Mouse (Mus musculus): Measurements from ENCODE around the gene Rora. TPM values are rescaled to one million over a fixed set of nuclear protein-coding genes. Genes with fewer than 3 reads are reported as not detected.
"Not testable (repeated sequence)": the region's sequence is repeated elsewhere in the genome, so short reads cannot be mapped to it uniquely, and the experiment has no call there.

The Rora gene
- polyA plus RNA-seq, 1 experiment = 0.85 TPM

GRCm38 (mm10) chr9:69092119-69093013 lies 438.8 kb downstream of the Rora start:
- 34% methylated on average over 15 of the region's 15 CpGs for WGBS
- TF ChIP-seq CTCF (IDR thresholded peaks at IDR 0.05; ENCODE audit: control insufficient read depth, insufficient read depth, low read length) (no peak), POLR2A (IDR thresholded peaks at IDR 0.05; ENCODE audit: borderline replicate concordance, control insufficient read depth, low read depth, low read length) (no peak)
- H3K4me3 ChIP-seq (replicated peaks; ENCODE audit: control insufficient read depth, low read depth, low read length) = no peak overlapping the region
- H3K4me1 ChIP-seq (ENCODE audit: control insufficient read depth, insufficient read depth, low read length) = no peaks in the 10 kb centered on the region; the same call in 1 of the 2 replicates
- no peak overlapping the region for H3K27ac ChIP-seq (ENCODE audit: control insufficient read depth, insufficient read depth, low read depth, low read length, poor library complexity)

GRCm38 (mm10) chr9:69100153-69100756 lies 446.7 kb downstream of the Rora start:
- 88% methylated on average over 5 of the region's 5 CpGs for whole genome bisulfite sequencing
- H3K4me1 ChIP-seq (ENCODE audit: control insufficient read depth, insufficient read depth, low read length); H3K27ac ChIP-seq (ENCODE audit: control insufficient read depth, insufficient read depth, low read depth, low read length, poor library complexity); H3K4me3 ChIP-seq (replicated peaks; ENCODE audit: control insufficient read depth, low read depth, low read length): not testable (repeated sequence)

GRCm38 (mm10) chr9:69104321-69104720 lies 450.7 kb downstream of the Rora start:
- H3K4me3 ChIP-seq (replicated peaks; ENCODE audit: control insufficient read depth, low read depth, low read length) = no peak overlapping the region
- H3K4me1 ChIP-seq (ENCODE audit: control insufficient read depth, insufficient read depth, low read length) = no peaks in the 10 kb centered on the region; the same call in 1 of the 2 replicates
- no peak overlapping the region for H3K27ac ChIP-seq (ENCODE audit: control insufficient read depth, insufficient read depth, low read depth, low read length, poor library complexity)
- WGBS = 82% methylated on average over 5 of the region's 5 CpGs
- TF ChIP-seq CTCF (IDR thresholded peaks at IDR 0.05; ENCODE audit: control insufficient read depth, insufficient read depth, low read length) (no peak), POLR2A (IDR thresholded peaks at IDR 0.05; ENCODE audit: borderline replicate concordance, control insufficient read depth, low read depth, low read length) (no peak)

- H3K4me1 ChIP-seq (ENCODE audit: control insufficient read depth, insufficient read depth, low read length) = no peaks in the 10 kb centered on the region
- no peak overlapping the region for H3K4me3 ChIP-seq (replicated peaks; ENCODE audit: control insufficient read depth, low read depth, low read length)
- no peak overlapping the region for H3K27ac ChIP-seq (ENCODE audit: control insufficient read depth, insufficient read depth, low read depth, low read length, poor library complexity)
- TF ChIP-seq CTCF (IDR thresholded peaks at IDR 0.05; ENCODE audit: control insufficient read depth, insufficient read depth, low read length) (no peak), POLR2A (IDR thresholded peaks at IDR 0.05; ENCODE audit: borderline replicate concordance, control insufficient read depth, low read depth, low read length) (no peak)
- 57% methylated on average over 2 of the region's 2 CpGs for WGBS
Measured at GRCm38 (mm10) chr9:69109618-69110300, 456.2 kb downstream of the Rora start.

- Histone ChIP-seq H3K4me1 (ENCODE audit: control insufficient read depth, insufficient read depth, low read length) (no peaks in the 10 kb centered on the region), H3K4me3 (replicated peaks; ENCODE audit: control insufficient read depth, low read depth, low read length) (no peak overlapping the region), H3K27ac (ENCODE audit: control insufficient read depth, insufficient read depth, low read depth, low read length, poor library complexity) (no peak overlapping the region)
- no peak for TF ChIP-seq POLR2A (IDR thresholded peaks at IDR 0.05; ENCODE audit: borderline replicate concordance, control insufficient read depth, low read depth, low read length)
- TF ChIP-seq CTCF (IDR thresholded peaks at IDR 0.05; ENCODE audit: control insufficient read depth, insufficient read depth, low read length) = no peak
- WGBS = 57% methylated on average over 5 of the region's 5 CpGs
Measured at GRCm38 (mm10) chr9:69110301-69110674, 456.7 kb downstream of the Rora start.

GRCm38 (mm10) chr9:69110706-69111105 lies 457.1 kb downstream of the Rora start:
- TF ChIP-seq POLR2A (IDR thresholded peaks at IDR 0.05; ENCODE audit: borderline replicate concordance, control insufficient read depth, low read depth, low read length) = no peak
- no peak overlapping the region for H3K27ac ChIP-seq (ENCODE audit: control insufficient read depth, insufficient read depth, low read depth, low read length, poor library complexity)
- no peaks in the 10 kb centered on the region for H3K4me1 ChIP-seq (ENCODE audit: control insufficient read depth, insufficient read depth, low read length)
- no peak overlapping the region for H3K4me3 ChIP-seq (replicated peaks; ENCODE audit: control insufficient read depth, low read depth, low read length)
- 83% methylated on average over 6 of the region's 6 CpGs for WGBS

GRCm38 (mm10) chr9:69111539-69111938 lies 458.0 kb downstream of the Rora start:
- Histone ChIP-seq H3K4me3 (replicated peaks; ENCODE audit: control insufficient read depth, low read depth, low read length) (no peak overlapping the region), H3K27ac (ENCODE audit: control insufficient read depth, insufficient read depth, low read depth, low read length, poor library complexity) (no peak overlapping the region), H3K4me1 (ENCODE audit: control insufficient read depth, insufficient read depth, low read length) (no peaks in the 10 kb centered on the region; the same call in 1 of the 2 replicates)
- 47% methylated on average over 6 of the region's 6 CpGs for WGBS
- TF ChIP-seq CTCF (IDR thresholded peaks at IDR 0.05; ENCODE audit: control insufficient read depth, insufficient read depth, low read length) (no peak), POLR2A (IDR thresholded peaks at IDR 0.05; ENCODE audit: borderline replicate concordance, control insufficient read depth, low read depth, low read length) (no peak)

GRCm38 (mm10) chr9:69114429-69114984 lies 460.9 kb downstream of the Rora start:
- H3K27ac ChIP-seq (ENCODE audit: control insufficient read depth, insufficient read depth, low read depth, low read length, poor library complexity) = no peak overlapping the region
- TF ChIP-seq POLR2A (IDR thresholded peaks at IDR 0.05; ENCODE audit: borderline replicate concordance, control insufficient read depth, low read depth, low read length) = no peak
- no peaks in the 10 kb centered on the region; the same call in 1 of the 2 replicates for H3K4me1 ChIP-seq (ENCODE audit: control insufficient read depth, insufficient read depth, low read length)
- H3K4me3 ChIP-seq (replicated peaks; ENCODE audit: control insufficient read depth, low read depth, low read length) = no peak overlapping the region
- 54% methylated on average over 9 of the region's 9 CpGs for WGBS
